Mouse (Mus musculus) adrenal gland, adult 18-20 months (tissue): ENCODE results near the gene Gm28778. TPM values are rescaled to one million over a fixed set of nuclear protein-coding genes. Genes with fewer than 3 reads are reported as not detected.

Source experiments
- total RNA-seq, 2 experiments: library from RNA; stranded (reverse); gene quantifications; 1 replicate in 1 of 2; 2 replicates in 1 of 2; pipeline ENCODE4 v1.2.3; 2021

Gene Gm28778
- total RNA-seq, 2 experiments from 2014 or later = 1.8 TPM

Other genes with a start within 250 kb of the Gm28778 start
- not detected for gene Mstn, start 235.5 kb upstream of the Gm28778 start, total RNA-seq
- gene 1700019A02Rik, start 109.5 kb upstream of the Gm28778 start, total RNA-seq = not detected
- gene Pms1, start 93 bp upstream of the Gm28778 start, total RNA-seq = 1 to 10 TPM; 4.5 to 5.2 TPM
- 10 to 100 TPM; 14.1 to 19.5 TPM for gene Ormdl1, start within 50 bp of the Gm28778 start, total RNA-seq
- gene Osgepl1, start 16.5 kb downstream of the Gm28778 start, total RNA-seq = 10 to 100 TPM; 18.2 to 19.0 TPM
- gene Asdurf, start 55.5 kb downstream of the Gm28778 start, total RNA-seq = 1 to 10 TPM in 1 of 2 experiments, not detected in 1; 6.7 TPM
- not detected for gene Gm28551, start 55.6 kb downstream of the Gm28778 start, total RNA-seq
- 10 to 100 TPM; 26.3 to 29.3 TPM for gene Asnsd1, start 55.6 kb downstream of the Gm28778 start, total RNA-seq